Mouse (Mus musculus) C2C12 (cell line): ENCODE results near the gene Cdk13.

Source experiments
- CEBPB ChIP-seq: IDR thresholded peaks from one replicate; pipeline ENCODE4 v1.6.1; 2011; ENCODE audit warnings: low read depth, mild to moderate bottlenecking, control low read depth, moderate library complexity
- CTCF ChIP-seq: IDR thresholded peaks from one replicate; pipeline ENCODE4 v1.5.1; 2011; ENCODE audit not compliant: control insufficient read depth, insufficient read depth, insufficient read length
- FOSL1 ChIP-seq: IDR thresholded peaks from one replicate; pipeline ENCODE4 v1.8.0; 2011; ENCODE audit warnings: mild to moderate bottlenecking, low read length; ENCODE audit not compliant: poor library complexity, insufficient read depth, severe bottlenecking
- MAX ChIP-seq: IDR thresholded peaks from one replicate; pipeline ENCODE4 v1.6.1; 2011; ENCODE audit warnings: mild to moderate bottlenecking, control low read depth
- MYOD1 ChIP-seq: IDR thresholded peaks from one replicate; pipeline ENCODE4 v1.6.1; 2011; ENCODE audit warnings: low read depth; ENCODE audit not compliant: control insufficient read depth, insufficient read length
- MYOG ChIP-seq: IDR thresholded peaks from one replicate; pipeline ENCODE4 v1.6.1; 2011; ENCODE audit not compliant: control insufficient read depth, insufficient read length; ENCODE audit errors: extremely low read depth
- USF1 ChIP-seq: IDR thresholded peaks from one replicate; pipeline ENCODE4 v1.6.1; 2011; ENCODE audit warnings: low read depth, mild to moderate bottlenecking, control low read depth, moderate library complexity

DNA sequence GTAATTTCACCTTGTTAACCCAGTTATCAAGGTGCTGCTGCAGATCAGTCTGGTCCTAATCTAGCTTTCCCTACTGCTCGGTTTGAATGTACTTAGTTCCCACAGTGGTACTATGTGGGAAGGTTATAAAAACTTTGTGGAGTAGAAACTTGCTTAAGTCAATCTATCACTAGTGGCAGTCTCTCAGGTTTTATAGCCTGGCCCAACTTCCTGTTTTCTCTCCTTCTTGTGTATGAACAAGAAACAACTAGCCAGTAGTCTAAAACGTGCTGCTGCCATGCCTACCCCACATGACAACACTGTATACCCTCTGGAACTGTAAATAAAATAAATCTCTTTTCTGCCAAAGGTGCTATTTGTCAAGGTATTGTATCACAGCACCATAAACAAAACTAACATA is 25.0 kb downstream of the Cdk13 start:
- no peak for TF ChIP-seq CTCF
- no peak for TF ChIP-seq MAX
- TF ChIP-seq MYOD1, result no peak
- no peak for TF ChIP-seq CEBPB
- TF ChIP-seq USF1, result no peak
- TF ChIP-seq MYOG, result no peak
- TF ChIP-seq FOSL1, result no peak
